Mouse (Mus musculus) E14TG2a.4 (cell line): ENCODE results near the gene Lars2.

Source experiments
- CTCF ChIP-seq: conservative IDR thresholded peaks from 2 replicates; pipeline ENCODE4 v1.5.1; 2014; ENCODE audit warnings: low read length
- NANOG ChIP-seq: IDR thresholded peaks from 2 replicates; pipeline ENCODE4 v1.6.1; 2014; ENCODE audit warnings: borderline replicate concordance, low read length, mixed read lengths
- POU5F1 ChIP-seq: IDR thresholded peaks from 2 replicates; pipeline ENCODE4 v1.6.1; 2014; ENCODE audit warnings: low read length, borderline replicate concordance

- TF ChIP-seq CTCF (no peak), POU5F1 (no peak), NANOG (no peak)
Measured at GRCm38 (mm10) chr9:123391140-123391849, 24.6 kb downstream of the Lars2 start.
